Mouse (Mus musculus) forebrain, embryonic 11.5 days (tissue): ENCODE measurements at regions not wholly inside any gene's neighbourhood (a gene's known extent, or its start where the extent isn't known, plus 50 kb on each side); places are given as distances from the start of the nearest gene placed in this dataset.

Experiments used
- ATAC-seq: fragments of 200-750 bp; cut with Nextera tagmentation; replicated peaks from 2 replicates; pipeline ENCODE4 v1.8.0; 2017; ENCODE audit warnings: moderate TSS enrichment; ENCODE audit not compliant: low FRiP score
- DNase-seq: peaks from one replicate; pipeline ENCODE4 v3.0.0-alpha.2; 2017; ENCODE audit warnings: low spot score
- H3K27ac ChIP-seq: fragments of 300-500 bp; sonication (generic); 2 replicates; pipeline ENCODE4 v1.5.1; 2014; ENCODE audit warnings: low read depth, low read length
- H3K27me3 ChIP-seq: fragments of 300-500 bp; sonication (generic); 2 replicates; pipeline ENCODE4 v1.6.1; 2014; ENCODE audit warnings: mild to moderate bottlenecking, low read length, mixed read lengths; ENCODE audit not compliant: control insufficient read depth, insufficient read depth
- H3K36me3 ChIP-seq: fragments of 300-500 bp; sonication (generic); 2 replicates; pipeline ENCODE4 v1.6.1; 2014; ENCODE audit warnings: mild to moderate bottlenecking, low read length, moderate library complexity, mixed read lengths; ENCODE audit not compliant: control insufficient read depth, insufficient read depth
- H3K4me1 ChIP-seq: fragments of 300-500 bp; sonication (generic); replicated peaks from 2 replicates; pipeline ENCODE4 v1.6.1; 2014; ENCODE audit warnings: low read length, mixed read lengths; ENCODE audit not compliant: control insufficient read depth, insufficient read depth
- H3K4me2 ChIP-seq: fragments of 300-500 bp; sonication (generic); 2 replicates; pipeline ENCODE4 v1.6.1; 2014; ENCODE audit warnings: low read depth, mild to moderate bottlenecking, low read length, moderate library complexity, mixed read lengths; ENCODE audit not compliant: severe bottlenecking
- H3K4me3 ChIP-seq: fragments of 300-500 bp; sonication (generic); 2 replicates; pipeline ENCODE4 v1.5.1; 2014; ENCODE audit warnings: low read depth, low read length
- H3K9ac ChIP-seq: fragments of 300-500 bp; sonication (generic); 2 replicates; pipeline ENCODE4 v1.6.1; 2014; ENCODE audit warnings: low read length
- H3K9me3 ChIP-seq: fragments of 300-500 bp; sonication (generic); 2 replicates; pipeline ENCODE4 v1.6.1; 2016; ENCODE audit warnings: low read length, mixed read lengths; ENCODE audit not compliant: control insufficient read depth
- WGBS: fragments of 180-500 bp; shearing (Covaris S2); extraction: QIAGEN DNeasy Blood & Tissue Kit; methylation state at CpG from one replicate; pipeline ENCODE4 v1.1.7; 2014; 5-methylcytosine and 5-hydroxymethylcytosine counted together

- Histone ChIP-seq H3K9ac (no peak overlapping the region), H3K9me3 (no peaks in the 10 kb centered on the region)
- ATAC-seq: no peak
These were observed 473.8 kb downstream of the Irx1 start for GRCm38 (mm10) chr13:71489773-71490172.

GRCm38 (mm10) chr13:71481205-71481604 is 482.3 kb downstream of the Irx1 start:
- Histone ChIP-seq H3K27ac (no peak overlapping the region), H3K27me3 (no peaks in the 10 kb centered on the region), H3K9me3 (no peaks in the 10 kb centered on the region), H3K36me3 (no peaks in the 10 kb centered on the region), H3K4me2 (no peak overlapping the region), H3K4me1 (no peaks in the 10 kb centered on the region), H3K9ac (no peak overlapping the region), H3K4me3 (no peak overlapping the region)
- DNase-seq: no peak
- no peak for ATAC-seq

More at GRCm38 (mm10) chr13:71489773-71490172, 473.8 kb downstream of the Irx1 start:
- H3K27me3 ChIP-seq: no peaks in the 10 kb centered on the region
- H3K4me3 ChIP-seq: no peak overlapping the region
- H3K4me1 ChIP-seq: no peaks in the 10 kb centered on the region
- no peak overlapping the region for H3K27ac ChIP-seq
- no peak for DNase-seq
- WGBS: 84% methylated on average over 6 of the region's 6 CpGs
- H3K4me2 ChIP-seq: no peak overlapping the region
- no peaks in the 10 kb centered on the region for H3K36me3 ChIP-seq

- Histone ChIP-seq H3K9ac (no peak overlapping the region), H3K4me3 (no peak overlapping the region), H3K36me3 (no peaks in the 10 kb centered on the region), H3K4me2 (no peak overlapping the region), H3K27ac (no peak overlapping the region), H3K27me3 (peaks cover 12% of the 10 kb centered on the region; the same call in 1 of the 2 replicates), H3K4me1 (peaks cover 7% of the 10 kb centered on the region; the same call in 1 of the 2 replicates), H3K9me3 (no peaks in the 10 kb centered on the region)
- WGBS: 80% methylated on average over 3 of the region's 3 CpGs
- ATAC-seq (no peak), DNase-seq (peak; percentile 17)
These were observed 502.0 kb downstream of the Irx1 start for GRCm38 (mm10) chr13:71461552-71461951.

- Histone ChIP-seq H3K36me3 (no peaks in the 10 kb centered on the region), H3K9me3 (no peaks in the 10 kb centered on the region), H3K27ac (no peak overlapping the region), H3K4me2 (no peak overlapping the region), H3K27me3 (peaks cover 12% of the 10 kb centered on the region; the same call in 1 of the 2 replicates), H3K4me3 (no peak overlapping the region), H3K9ac (no peak overlapping the region), H3K4me1 (peaks cover 7% of the 10 kb centered on the region; the same call in 1 of the 2 replicates)
- WGBS: 94% methylated on average over 2 of the region's 2 CpGs
- DNase-seq (no peak), ATAC-seq (no peak)
These were observed 502.9 kb downstream of the Irx1 start for GRCm38 (mm10) chr13:71460607-71461006.

GRCm38 (mm10) chr13:71460097-71460496 is 503.4 kb downstream of the Irx1 start:
- Histone ChIP-seq H3K4me1 (peaks cover 7% of the 10 kb centered on the region; the same call in 1 of the 2 replicates), H3K36me3 (no peaks in the 10 kb centered on the region), H3K4me3 (no peak overlapping the region), H3K9ac (no peak overlapping the region), H3K9me3 (no peaks in the 10 kb centered on the region), H3K4me2 (no peak overlapping the region), H3K27me3 (peaks cover 12% of the 10 kb centered on the region; the same call in 1 of the 2 replicates), H3K27ac (no peak overlapping the region)
- no peak for DNase-seq
- WGBS: 66% methylated on average over 9 of the region's 9 CpGs
- ATAC-seq: no peak

GRCm38 (mm10) chr13:71459022-71459536 is 504.4 kb downstream of the Irx1 start:
- H3K9ac ChIP-seq: peak overlapping the region; percentile 35; the same call in 1 of the 2 replicates
- H3K36me3 ChIP-seq: no peaks in the 10 kb centered on the region
- peaks cover 7% of the 10 kb centered on the region; the same call in 1 of the 2 replicates for H3K4me1 ChIP-seq
- DNase-seq (peak; percentile 59), ATAC-seq (peak; percentile 53)
- H3K27me3 ChIP-seq: peaks cover 12% of the 10 kb centered on the region; the same call in 1 of the 2 replicates
- no peak overlapping the region; the same call in 1 of the 2 replicates for H3K4me3 ChIP-seq
- no peak overlapping the region for H3K27ac ChIP-seq
- peak overlapping the region; percentile 40; the same call in 1 of the 2 replicates for H3K4me2 ChIP-seq
- 6% methylated on average over 11 of the region's 11 CpGs for WGBS
- no peaks in the 10 kb centered on the region for H3K9me3 ChIP-seq

GRCm38 (mm10) chr13:71458061-71458935 is 505.2 kb downstream of the Irx1 start:
- H3K36me3 ChIP-seq: no peaks in the 10 kb centered on the region
- DNase-seq (peak; percentile 93), ATAC-seq (peak; percentile 91)
- H3K27ac ChIP-seq: no peak overlapping the region
- H3K4me2 ChIP-seq: peak overlapping the region; percentile 40; the same call in 1 of the 2 replicates
- H3K9me3 ChIP-seq: no peaks in the 10 kb centered on the region
- peak overlapping the region; percentile 35; the same call in 1 of the 2 replicates for H3K9ac ChIP-seq
- peaks cover 12% of the 10 kb centered on the region; the same call in 1 of the 2 replicates for H3K27me3 ChIP-seq
- peaks cover 7% of the 10 kb centered on the region; the same call in 1 of the 2 replicates for H3K4me1 ChIP-seq
- WGBS: 3% methylated on average over 25 of the region's 25 CpGs
- no peak overlapping the region; the same call in 1 of the 2 replicates for H3K4me3 ChIP-seq

GRCm38 (mm10) chr13:71457550-71457949 is 506.0 kb downstream of the Irx1 start:
- Histone ChIP-seq H3K9me3 (no peaks in the 10 kb centered on the region), H3K36me3 (no peaks in the 10 kb centered on the region), H3K9ac (no peak overlapping the region), H3K27ac (no peak overlapping the region), H3K27me3 (peaks cover 11% of the 10 kb centered on the region; the same call in 1 of the 2 replicates), H3K4me3 (no peak overlapping the region), H3K4me2 (no peak overlapping the region), H3K4me1 (peaks cover 7% of the 10 kb centered on the region; the same call in 1 of the 2 replicates)
- DNase-seq: no peak
- no peak for ATAC-seq
- 74% methylated on average over 3 of the region's 3 CpGs for WGBS
